Mouse (Mus musculus) forebrain, embryonic 14.5 days (tissue): ENCODE results near the gene Adamtsl1. TPM values are rescaled to one million over a fixed set of nuclear protein-coding genes. Genes with fewer than 3 reads are reported as not detected.

ENCODE experiments used
- ATAC-seq: fragments of 200-750 bp; cut with Nextera tagmentation; 2 replicates; pipeline ENCODE4 v1.8.0; 2017; ENCODE audit warnings: mild to moderate bottlenecking, moderate library complexity
- DNase-seq: peaks from one replicate; pipeline ENCODE4 v3.0.0-alpha.2; 2015; ENCODE audit warnings: low spot score
- H3K27ac ChIP-seq: fragments of 300-500 bp; sonication (generic); 2 replicates; pipeline ENCODE4 v1.5.1; 2014; ENCODE audit warnings: low read depth, mild to moderate bottlenecking, control low read depth, low read length, moderate library complexity
- H3K27me3 ChIP-seq: fragments of 300-500 bp; sonication (generic); replicated peaks from 2 replicates; pipeline ENCODE4 v1.6.1; 2014; ENCODE audit warnings: low read length, control low read depth, mixed read lengths; ENCODE audit not compliant: control insufficient read depth, insufficient read depth
- H3K36me3 ChIP-seq: fragments of 300-500 bp; sonication (generic); 2 replicates; pipeline ENCODE4 v1.6.1; 2014; ENCODE audit warnings: low read length, control low read depth; ENCODE audit not compliant: control insufficient read depth, insufficient read depth
- H3K4me1 ChIP-seq: fragments of 300-500 bp; sonication (generic); 2 replicates; pipeline ENCODE4 v1.6.1; 2014; ENCODE audit warnings: antibody characterized with exemption, low read length, control low read depth; ENCODE audit not compliant: control insufficient read depth, insufficient read depth
- H3K4me2 ChIP-seq: fragments of 300-500 bp; sonication (generic); 2 replicates; pipeline ENCODE4 v1.6.1; 2014; ENCODE audit warnings: mild to moderate bottlenecking, control low read depth, low read length
- H3K4me3 ChIP-seq: fragments of 300-500 bp; sonication (generic); 2 replicates; pipeline ENCODE4 v1.5.1; 2014; ENCODE audit warnings: low read depth, low read length, control low read depth
- H3K9ac ChIP-seq: fragments of 300-500 bp; sonication (generic); 2 replicates; pipeline ENCODE4 v1.6.1; 2014; ENCODE audit warnings: mild to moderate bottlenecking, low read length, control low read depth, moderate library complexity
- H3K9me3 ChIP-seq: fragments of 300-500 bp; sonication (generic); replicated peaks from 2 replicates; pipeline ENCODE4 v1.6.1; 2016; ENCODE audit warnings: low read length, control low read depth, mixed read lengths; ENCODE audit not compliant: control insufficient read depth
- WGBS: fragments of 180-500 bp; shearing (Covaris S2); extraction: QIAGEN DNeasy Blood & Tissue Kit; methylation state at CpG from one replicate; pipeline ENCODE4 v1.1.7; 2014; 5-methylcytosine and 5-hydroxymethylcytosine counted together
- polyA plus RNA-seq: library from polyadenylated mRNA; unstranded; fragments of >200 nt; fragmentation: Nextera tagmentation; extraction: Ambion mirVana; gene quantifications from 2 replicates; pipeline ENCODE4 v1.2.1, GENCODE M21; 2014

Adamtsl1 gene
- polyA plus RNA-seq, 1 experiment from 2014 or later = 2.2 TPM

GRCm38 (mm10) chr4:85613331-85613730, 99.4 kb downstream of the Adamtsl1 start:
- Histone ChIP-seq H3K9ac (no peak overlapping the region), H3K4me3 (no peak overlapping the region), H3K36me3 (no peaks in the 10 kb centered on the region), H3K9me3 (no peaks in the 10 kb centered on the region), H3K27ac (no peak overlapping the region), H3K27me3 (no peaks in the 10 kb centered on the region), H3K4me2 (no peak overlapping the region), H3K4me1 (no peaks in the 10 kb centered on the region)
- no peak for ATAC-seq
- 49% methylated on average over 3 of the region's 3 CpGs for WGBS
- no peak for DNase-seq

- H3K27ac ChIP-seq = no peak overlapping the region
Measured at GRCm38 (mm10) chr4:85618746-85619145, 104.8 kb downstream of the Adamtsl1 start.

GRCm38 (mm10) chr4:85619261-85619660, 105.3 kb downstream of the Adamtsl1 start:
- H3K4me1 ChIP-seq = no peaks in the 10 kb centered on the region
- H3K9me3 ChIP-seq = no peaks in the 10 kb centered on the region
- H3K4me3 ChIP-seq = no peak overlapping the region
- no peaks in the 10 kb centered on the region for H3K36me3 ChIP-seq
- H3K9ac ChIP-seq = no peak overlapping the region
- H3K27ac ChIP-seq = no peak overlapping the region
- no peak overlapping the region for H3K4me2 ChIP-seq
- WGBS = 86% methylated on average over 3 of the region's 3 CpGs
- no peak for ATAC-seq
- no peaks in the 10 kb centered on the region for H3K27me3 ChIP-seq
- no peak for DNase-seq

More at GRCm38 (mm10) chr4:85618746-85619145, 104.8 kb downstream of the Adamtsl1 start:
- Histone ChIP-seq H3K27me3 (no peaks in the 10 kb centered on the region), H3K4me2 (no peak overlapping the region), H3K9me3 (no peaks in the 10 kb centered on the region), H3K4me3 (no peak overlapping the region), H3K36me3 (no peaks in the 10 kb centered on the region), H3K9ac (no peak overlapping the region), H3K4me1 (no peaks in the 10 kb centered on the region)
- WGBS = 91% methylated on average over 5 of the region's 5 CpGs
- ATAC-seq = no peak
- no peak for DNase-seq

- ATAC-seq = no peak
Measured at GRCm38 (mm10) chr4:85629381-85629780, 115.4 kb downstream of the Adamtsl1 start.

GRCm38 (mm10) chr4:85669271-85669670, 155.3 kb downstream of the Adamtsl1 start:
- DNase-seq = no peak
- H3K27ac ChIP-seq = no peak overlapping the region
- WGBS = 90% methylated on average over 5 of the region's 5 CpGs
- no peaks in the 10 kb centered on the region for H3K36me3 ChIP-seq
- no peak for ATAC-seq
- H3K4me3 ChIP-seq = no peak overlapping the region
- H3K27me3 ChIP-seq = no peaks in the 10 kb centered on the region
- no peaks in the 10 kb centered on the region for H3K4me1 ChIP-seq
- no peak overlapping the region for H3K9ac ChIP-seq
- no peak overlapping the region for H3K4me2 ChIP-seq
- no peaks in the 10 kb centered on the region for H3K9me3 ChIP-seq

More at GRCm38 (mm10) chr4:85629381-85629780, 115.4 kb downstream of the Adamtsl1 start:
- H3K4me1 ChIP-seq = no peaks in the 10 kb centered on the region
- no peak overlapping the region for H3K4me2 ChIP-seq
- H3K9ac ChIP-seq = no peak overlapping the region
- no peak for DNase-seq
- 88% methylated on average over 7 of the region's 7 CpGs for WGBS
- H3K36me3 ChIP-seq = no peaks in the 10 kb centered on the region
- H3K27me3 ChIP-seq = no peaks in the 10 kb centered on the region
- H3K27ac ChIP-seq = no peak overlapping the region
- H3K9me3 ChIP-seq = no peaks in the 10 kb centered on the region
- H3K4me3 ChIP-seq = no peak overlapping the region

- no peak overlapping the region for H3K4me3 ChIP-seq
- no peaks in the 10 kb centered on the region for H3K27me3 ChIP-seq
- whole genome bisulfite sequencing = 70% methylated on average over 1 of the region's 1 CpGs
- no peaks in the 10 kb centered on the region for H3K9me3 ChIP-seq
- ATAC-seq = no peak
- no peak for DNase-seq
- H3K36me3 ChIP-seq = no peaks in the 10 kb centered on the region
- no peak overlapping the region for H3K27ac ChIP-seq
- no peak overlapping the region for H3K4me2 ChIP-seq
- no peak overlapping the region for H3K9ac ChIP-seq
- no peaks in the 10 kb centered on the region for H3K4me1 ChIP-seq
Measured at GRCm38 (mm10) chr4:85669735-85670134, 155.8 kb downstream of the Adamtsl1 start.

- Histone ChIP-seq H3K27ac (no peak overlapping the region), H3K4me3 (no peak overlapping the region), H3K9me3 (no peaks in the 10 kb centered on the region), H3K36me3 (no peaks in the 10 kb centered on the region), H3K4me1 (no peaks in the 10 kb centered on the region), H3K9ac (no peak overlapping the region), H3K27me3 (no peaks in the 10 kb centered on the region), H3K4me2 (no peak overlapping the region)
- no peak for ATAC-seq
- 79% methylated on average over 4 of the region's 4 CpGs for WGBS
- no peak for DNase-seq
Measured at GRCm38 (mm10) chr4:85672290-85672689, 158.3 kb downstream of the Adamtsl1 start.

GRCm38 (mm10) chr4:85677621-85678020, 163.6 kb downstream of the Adamtsl1 start:
- H3K4me2 ChIP-seq = no peak overlapping the region
- no peak overlapping the region for H3K9ac ChIP-seq
- DNase-seq (no peak), ATAC-seq (no peak)
- no peaks in the 10 kb centered on the region for H3K9me3 ChIP-seq
- H3K36me3 ChIP-seq = no peaks in the 10 kb centered on the region
- no peak overlapping the region for H3K4me3 ChIP-seq
- no peaks in the 10 kb centered on the region for H3K4me1 ChIP-seq
- WGBS = 50% methylated on average over 1 of the region's 1 CpGs
- H3K27me3 ChIP-seq = no peaks in the 10 kb centered on the region
- no peak overlapping the region for H3K27ac ChIP-seq

- 91% methylated on average over 4 of the region's 4 CpGs for WGBS
- Histone ChIP-seq H3K4me1 (no peaks in the 10 kb centered on the region), H3K4me2 (no peak overlapping the region), H3K9ac (no peak overlapping the region), H3K4me3 (no peak overlapping the region), H3K27me3 (no peaks in the 10 kb centered on the region), H3K36me3 (no peaks in the 10 kb centered on the region), H3K9me3 (no peaks in the 10 kb centered on the region), H3K27ac (no peak overlapping the region)
- DNase-seq (no peak), ATAC-seq (no peak)
Measured at GRCm38 (mm10) chr4:85686160-85686559, 172.2 kb downstream of the Adamtsl1 start.
